Mouse (Mus musculus) small intestine, adult 2 months (tissue): ENCODE measurements around the gene Phospho2.

ENCODE experiments used
- CTCF ChIP-seq: fragments of 200-500 bp; IDR thresholded peaks from 2 replicates; pipeline ENCODE4 v1.5.1; 2012; ENCODE audit warnings: low read depth, mild to moderate bottlenecking, control low read depth, inconsistent platforms, low read length, moderate library complexity, mixed read lengths; ENCODE audit not compliant: insufficient replicate concordance, insufficient read length; ENCODE audit errors: extremely low read depth
- POLR2A ChIP-seq: fragments of 200-500 bp; IDR thresholded peaks from 2 replicates; pipeline ENCODE4 v1.6.1; 2012; ENCODE audit warnings: low read depth, mild to moderate bottlenecking, control low read depth, inconsistent platforms, low read length, moderate library complexity

GRCm38 (mm10) chr2:69778836-69779177, 10.6 kb upstream of the Phospho2 start:
- TF ChIP-seq CTCF (no peak), POLR2A (no peak)
